Mouse (Mus musculus) testis, postnatal 10 days (tissue): ENCODE measurements around the gene Pik3cg.

Source experiments
- DNase-seq: peaks from one replicate; pipeline ENCODE4 v3.0.0; 2021; ENCODE audit warnings: low spot score

The Pik3cg gene

GRCm38 (mm10) chr12:32143782-32144181 lies 64.7 kb downstream of the Pik3cg start:
- no peak for DNase-seq

- no peak for DNase-seq
These were observed 65.3 kb downstream of the Pik3cg start for GRCm38 (mm10) chr12:32143151-32143550.

GRCm38 (mm10) chr12:32141766-32142165 lies 66.7 kb downstream of the Pik3cg start:
- DNase-seq, result no peak

GRCm38 (mm10) chr12:32138831-32139230 lies 69.6 kb downstream of the Pik3cg start:
- DNase-seq, result no peak

GRCm38 (mm10) chr12:32138362-32138761 lies 70.1 kb downstream of the Pik3cg start:
- no peak for DNase-seq

- DNase-seq, result no peak
These were observed 70.9 kb downstream of the Pik3cg start for GRCm38 (mm10) chr12:32137542-32137941.

GRCm38 (mm10) chr12:32127599-32128507 lies 80.6 kb downstream of the Pik3cg start:
- no peak for DNase-seq

- no peak for DNase-seq
These were observed 81.3 kb downstream of the Pik3cg start for GRCm38 (mm10) chr12:32127158-32127557.

GRCm38 (mm10) chr12:32124456-32124855 lies 84.0 kb downstream of the Pik3cg start:
- no peak for DNase-seq

- DNase-seq, result no peak
These were observed 84.4 kb downstream of the Pik3cg start for GRCm38 (mm10) chr12:32124030-32124429.

- DNase-seq, result no peak
These were observed 84.9 kb downstream of the Pik3cg start for GRCm38 (mm10) chr12:32123559-32123958.
